Mouse (Mus musculus) activated CD4-positive, CD25-positive, alpha-beta regulatory T cell (primary cell): Measurements from ENCODE around the gene E130218I03Rik. TPM values are rescaled to one million over a fixed set of nuclear protein-coding genes. Genes with fewer than 3 reads are reported as not detected.

ENCODE experiments used
- polyA plus RNA-seq, 2 experiments: library from polyadenylated mRNA; unstranded; fragments of 100-300 nt; shearing (Covaris generic); gene quantifications; one replicate each; pipeline ENCODE4 v1.2.1; 2017

The E130218I03Rik gene
- polyA plus RNA-seq, result 1 to 10 TPM; 4.5 to 8.3 TPM

GRCm38 (mm10) chr4:134243516-134244250 lies at the start of gene E130218I03Rik:
E130218I03Rik (plus strand) TSS chr4:134243662.

GRCm38 (mm10) chr4:134202904-134203303 lies 40.6 kb upstream of the E130218I03Rik start, which contains the start of gene Gm7534:
Gm7534 (minus strand) TSS chr4:134203004.

GRCm38 (mm10) chr4:134227194-134227593 lies 16.3 kb upstream of the E130218I03Rik start, which contains the start of gene Catsper4:
Catsper4 (minus strand) TSS chr4:134227383.

GRCm38 (mm10) chr4:134238279-134238651 lies 5.2 kb upstream of the E130218I03Rik start, which contains the start of gene Cnksr1:
Cnksr1 (minus strand) TSS chr4:134238399.

GRCm38 (mm10) chr4:134245148-134245843 lies 1.8 kb downstream of the E130218I03Rik start, which contains the start of gene Zfp593:
Zfp593 (minus strand) TSS chr4:134245592.

GRCm38 (mm10) chr4:134246719-134247258 lies 3.3 kb downstream of the E130218I03Rik start, which contains the start of gene Gm30191:
Gm30191 (plus strand) TSS chr4:134246935.

GRCm38 (mm10) chr4:134253722-134254324 lies 10.4 kb downstream of the E130218I03Rik start, which contains the start of gene Grrp1:
Grrp1 (minus strand) TSS chr4:134254106.

GRCm38 (mm10) chr4:134287575-134288025 lies 44.1 kb downstream of the E130218I03Rik start, which contains the start of gene Pdik1l:
Pdik1l (minus strand) TSS chr4:134287895.

Other genes with a start within 250 kb of the E130218I03Rik start
- 10 to 100 TPM; 26.9 to 27.6 TPM for gene Dhdds, start 242.7 kb upstream of the E130218I03Rik start, polyA plus RNA-seq
- gene Lin28a, start 224.8 kb upstream of the E130218I03Rik start, polyA plus RNA-seq, result not detected
- 1 to 10 TPM; 1.4 to 1.9 TPM for gene Zfp683, start 189.8 kb upstream of the E130218I03Rik start, polyA plus RNA-seq
- 10 to 100 TPM; 18.4 to 30.3 TPM for gene Crybg2, start 182.8 kb upstream of the E130218I03Rik start, polyA plus RNA-seq
- gene Cd52, start 148.6 kb upstream of the E130218I03Rik start, polyA plus RNA-seq, result 1,000 to 10,000 TPM; 3,692 to 4,204 TPM
- gene Ubxn11, start 141.1 kb upstream of the E130218I03Rik start, polyA plus RNA-seq, result 10 to 100 TPM; 49.3 to 59.8 TPM
- 1,000 to 10,000 TPM; 1,591 to 1,837 TPM for gene Sh3bgrl3, start 114.9 kb upstream of the E130218I03Rik start, polyA plus RNA-seq
- gene Cep85, start 56.5 kb upstream of the E130218I03Rik start, polyA plus RNA-seq, result 10 to 100 TPM; 56.4 to 68.4 TPM
- gene Gm7534, start 40.7 kb upstream of the E130218I03Rik start, polyA plus RNA-seq, result not detected
- gene Catsper4, start 16.3 kb upstream of the E130218I03Rik start, polyA plus RNA-seq, result not detected
- gene Cnksr1, start 5.3 kb upstream of the E130218I03Rik start, polyA plus RNA-seq, result under 1 TPM in 1 of 2 experiments, not detected in 1; 0.53 TPM
- gene Zfp593, start 1.9 kb downstream of the E130218I03Rik start, polyA plus RNA-seq, result 10 to 100 TPM; 16.5 to 19.2 TPM
- not detected for gene Gm30191, start 3.3 kb downstream of the E130218I03Rik start, polyA plus RNA-seq
- not detected for gene Grrp1, start 10.4 kb downstream of the E130218I03Rik start, polyA plus RNA-seq
- gene Pdik1l, start 44.2 kb downstream of the E130218I03Rik start, polyA plus RNA-seq, result 10 to 100 TPM; 21.6 to 22.1 TPM
- gene Trim63, start 71.5 kb downstream of the E130218I03Rik start, polyA plus RNA-seq, result not detected
- under 1 TPM; 0.39 TPM for gene Slc30a2, start 99.5 kb downstream of the E130218I03Rik start, polyA plus RNA-seq
- gene Extl1, start 140.2 kb downstream of the E130218I03Rik start, polyA plus RNA-seq, result 1 to 10 TPM in 1 of 2 experiments, under 1 TPM in 1; 0.68 to 1.3 TPM
- gene Pafah2, start 152.7 kb downstream of the E130218I03Rik start, polyA plus RNA-seq, result under 1 TPM; 0.22 to 0.99 TPM
- 100 to 1,000 TPM; 186 to 210 TPM for gene Stmn1, start 224.7 kb downstream of the E130218I03Rik start, polyA plus RNA-seq